Mouse (Mus musculus) yolk sac, embryonic 10.5 days (tissue): ENCODE measurements at regions not wholly inside any gene's neighbourhood (a gene's known extent, or its start where the extent isn't known, plus 50 kb on each side); places are given as distances from the start of the nearest gene placed in this dataset.

Source experiments
- DNase-seq: peaks from one replicate; pipeline ENCODE4 v3.0.0-alpha.2; 2017; ENCODE audit warnings: low spot score

DNA sequence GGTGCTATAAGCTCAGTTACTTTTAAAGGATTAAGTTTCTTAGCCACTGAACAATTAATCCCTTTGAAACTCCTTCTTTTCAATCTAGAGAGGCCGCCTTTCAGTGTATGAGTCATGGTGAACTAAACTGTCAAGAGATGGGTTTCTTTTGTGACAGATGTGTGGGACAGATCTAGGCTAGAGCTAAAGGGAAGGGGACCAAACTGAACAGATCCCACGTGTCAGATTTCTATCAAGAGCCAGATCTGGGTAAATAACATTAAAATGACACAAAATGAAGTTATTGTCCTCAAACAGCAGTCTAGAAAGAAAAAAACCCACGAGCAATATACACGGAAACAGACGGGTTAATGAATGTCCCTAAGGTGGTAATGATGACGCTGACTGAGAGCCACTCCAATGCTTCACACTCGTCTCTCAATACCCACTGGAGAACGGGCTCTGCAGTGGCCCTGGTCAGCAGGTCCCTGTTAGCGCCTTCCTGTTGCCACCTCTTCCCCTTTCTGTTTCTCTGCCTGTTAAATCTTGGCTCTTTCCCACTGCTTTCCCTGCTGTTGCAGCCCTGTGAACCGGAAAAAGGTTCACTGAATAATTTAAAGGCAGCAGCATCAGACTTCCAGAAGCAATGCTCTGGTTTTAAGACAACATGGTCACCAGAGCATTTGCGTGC, 52.7 kb upstream of the Rab3gap2 start:
- DNase-seq: no peak

GRCm38 (mm10) chr1:185150431-185151129, 53.3 kb upstream of the Rab3gap2 start:
- DNase-seq: no peak

DNA sequence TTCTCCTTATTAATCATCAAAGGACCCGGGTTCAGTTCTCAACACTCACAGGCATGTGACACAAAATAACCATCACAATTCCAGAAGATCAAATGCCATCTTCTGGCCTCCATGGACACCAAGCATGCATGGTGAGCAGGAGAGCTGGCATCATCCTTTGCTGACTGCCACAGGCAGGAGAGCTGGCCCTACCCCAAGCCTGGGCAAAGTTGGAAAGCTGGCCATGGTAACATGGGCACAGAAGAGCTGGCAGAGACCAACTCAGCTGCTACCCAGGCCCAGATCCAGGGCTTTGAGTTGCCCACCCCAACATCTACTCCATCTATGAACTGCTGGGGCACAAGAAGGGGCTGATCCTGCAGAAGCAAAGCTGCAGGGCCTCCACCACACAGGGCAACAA, 59.1 kb upstream of the Rab3gap2 start:
- no peak for DNase-seq

- no peak for DNase-seq
Observed at GRCm38 (mm10) chr1:185144006-185144405, 59.9 kb upstream of the Rab3gap2 start.

GRCm38 (mm10) chr1:185140317-185140716, 63.6 kb upstream of the Rab3gap2 start:
- no peak for DNase-seq

DNA sequence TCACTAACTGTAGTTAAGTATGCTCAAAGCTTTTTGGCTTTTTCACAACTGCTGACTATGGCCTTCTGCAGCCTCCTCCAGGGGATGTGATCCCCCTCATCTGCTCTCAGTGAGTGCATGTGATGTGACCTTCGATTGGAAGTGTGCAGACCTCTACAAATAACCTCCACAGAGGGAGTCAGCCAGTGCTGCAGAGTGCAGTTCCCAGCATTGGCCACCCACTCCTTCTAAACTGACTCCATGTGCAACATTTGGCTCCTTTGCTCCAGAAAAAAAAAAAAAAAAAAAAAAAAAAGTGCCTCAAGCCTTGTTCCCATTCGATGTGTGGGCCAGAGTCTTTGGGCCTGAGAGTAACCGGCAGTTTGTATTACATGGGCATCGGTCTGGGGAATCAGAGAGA, 75.7 kb upstream of the Rab3gap2 start:
- no peak for DNase-seq

DNA sequence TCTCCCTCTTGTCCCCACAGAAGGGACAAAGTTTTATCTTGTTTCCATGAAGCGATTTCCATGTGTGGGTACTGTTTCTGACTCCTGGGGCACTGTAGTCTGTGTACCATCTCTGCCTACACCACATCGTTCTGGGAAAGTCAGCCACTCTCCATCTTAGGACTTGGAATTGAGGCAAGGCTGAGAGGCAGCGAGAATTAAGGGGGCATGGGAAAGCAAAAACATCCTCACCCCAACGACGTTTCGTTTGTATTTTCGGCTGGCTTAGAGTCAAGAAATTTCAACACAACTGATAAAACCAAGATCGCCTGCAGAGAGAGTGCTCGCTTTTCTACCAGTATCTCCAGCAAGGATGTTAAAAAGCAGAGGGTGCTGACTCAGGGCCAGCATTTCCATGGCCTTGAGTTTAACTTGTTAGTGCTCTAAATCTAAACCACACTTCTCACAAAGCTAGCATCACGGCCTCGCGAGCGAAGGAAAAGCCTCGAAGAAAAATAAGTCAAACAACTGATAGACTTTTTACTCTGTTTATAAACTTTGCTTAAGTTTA, 78.1 kb upstream of the Rab3gap2 start:
- no peak for DNase-seq

- no peak for DNase-seq
Observed at GRCm38 (mm10) chr1:185121552-185121951, 82.4 kb upstream of the Rab3gap2 start.

GRCm38 (mm10) chr1:185120416-185120815, 83.5 kb upstream of the Rab3gap2 start:
- DNase-seq: no peak

- no peak for DNase-seq
Observed at GRCm38 (mm10) chr1:185117711-185118110, 86.2 kb upstream of the Rab3gap2 start.

DNA sequence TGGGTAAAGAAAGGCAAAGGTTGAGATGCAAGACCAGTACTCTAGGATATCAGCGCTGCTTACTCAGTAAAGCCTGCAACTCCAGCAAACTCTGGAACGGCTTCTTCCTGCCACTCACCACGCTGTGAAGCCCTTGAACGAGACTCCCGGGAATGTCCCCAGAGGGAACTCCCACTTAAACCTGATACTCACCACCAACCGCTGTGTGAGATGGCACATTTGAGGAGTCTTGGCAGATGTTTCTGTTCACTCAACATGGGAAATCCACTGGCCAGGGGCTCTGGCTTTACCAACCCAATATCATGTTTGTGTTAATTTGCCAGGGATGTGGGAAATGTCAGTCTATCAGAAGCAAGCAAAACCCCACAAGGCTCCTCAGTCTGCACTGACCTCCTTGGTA, 90.2 kb upstream of the Rab3gap2 start:
- DNase-seq: no peak

DNA sequence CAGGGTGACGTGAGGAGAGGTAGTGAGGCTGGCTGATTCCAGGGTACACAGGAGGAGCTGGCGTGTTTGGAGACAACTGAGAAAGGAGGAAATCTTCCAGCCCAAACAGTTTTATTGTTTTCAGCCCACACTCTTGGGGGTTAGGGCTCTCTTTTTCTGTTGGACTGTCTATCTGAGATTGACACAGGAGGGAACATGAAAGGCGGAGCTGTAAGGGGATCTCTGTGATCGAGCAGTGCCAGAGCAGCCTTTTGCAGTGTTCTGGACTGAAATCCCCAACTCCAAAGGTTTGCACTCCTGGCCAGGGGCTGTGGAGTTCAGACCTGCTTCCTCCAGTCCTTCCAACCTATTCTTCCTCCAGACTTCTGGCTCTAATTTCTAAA, 91.9 kb upstream of the Rab3gap2 start:
- DNase-seq: no peak

- no peak for DNase-seq
Observed at GRCm38 (mm10) chr1:185111347-185112016, 92.4 kb upstream of the Rab3gap2 start.

DNA sequence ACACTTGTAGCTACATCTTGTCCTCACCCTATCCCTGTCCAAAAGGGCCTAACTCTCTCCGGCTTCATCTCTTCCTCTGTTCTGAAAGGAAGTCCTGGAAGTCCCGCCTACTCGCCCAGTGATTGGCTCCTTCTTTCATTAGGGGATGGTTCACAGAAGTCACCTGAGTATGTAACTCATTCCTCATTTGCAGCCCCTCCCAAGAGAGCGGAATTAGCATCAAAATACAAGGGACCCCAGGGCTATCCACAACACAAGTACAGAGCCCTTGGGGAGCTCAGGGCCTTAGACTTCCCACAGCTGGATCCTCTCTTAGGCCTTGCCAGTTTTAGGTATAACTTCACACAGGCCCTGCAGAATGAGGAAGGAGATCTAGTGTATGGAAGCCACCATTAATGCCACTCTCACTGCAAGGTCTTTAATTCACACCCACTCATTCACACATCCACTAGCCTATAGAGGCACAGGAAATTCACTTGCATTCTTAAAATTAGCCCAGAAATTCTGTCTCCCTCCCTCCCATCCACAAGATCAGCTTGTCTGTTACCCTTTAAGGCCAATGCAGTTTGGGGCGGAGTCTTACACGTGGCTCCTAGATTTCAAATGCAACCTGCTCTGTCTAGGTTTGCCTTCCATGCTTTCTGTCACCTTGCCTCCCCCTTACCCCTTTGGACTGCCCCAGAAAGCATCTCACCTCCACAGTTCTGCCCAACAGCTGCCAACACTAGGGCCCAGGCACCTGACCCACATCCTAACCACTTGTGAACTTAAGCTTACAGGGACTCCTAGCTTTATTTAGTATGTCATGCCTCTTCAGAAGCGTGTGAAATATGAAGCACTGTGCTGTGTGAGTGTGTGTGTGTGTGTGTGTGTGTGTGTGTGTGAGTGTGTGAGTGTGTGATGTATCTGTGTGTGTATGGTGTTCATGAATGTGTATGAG, 98.7 kb upstream of the Rab3gap2 start:
- no peak for DNase-seq

DNA sequence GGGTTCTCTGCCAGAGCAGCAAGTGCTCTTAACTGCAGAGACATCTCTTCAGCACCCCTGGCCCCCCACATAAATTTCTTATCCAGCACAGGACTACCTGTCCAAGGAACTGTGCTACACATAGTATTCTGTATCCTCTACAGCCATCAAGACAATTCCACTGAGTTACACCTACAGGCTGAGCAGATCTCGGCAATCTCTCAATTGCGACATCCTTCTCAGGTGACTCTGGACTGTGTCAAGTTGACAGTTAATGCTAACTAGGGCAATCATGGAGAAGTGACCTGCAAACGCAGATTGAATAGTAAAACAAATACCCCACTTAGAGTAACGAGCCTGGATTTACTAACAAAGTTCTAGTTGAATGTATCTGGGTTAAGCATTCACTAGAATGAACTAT, 100.1 kb upstream of the Rab3gap2 start:
- DNase-seq: peak; percentile 48

GRCm38 (mm10) chr1:185098975-185099958, 99.9 kb upstream of the Mark1 start:
- DNase-seq: no peak

DNA sequence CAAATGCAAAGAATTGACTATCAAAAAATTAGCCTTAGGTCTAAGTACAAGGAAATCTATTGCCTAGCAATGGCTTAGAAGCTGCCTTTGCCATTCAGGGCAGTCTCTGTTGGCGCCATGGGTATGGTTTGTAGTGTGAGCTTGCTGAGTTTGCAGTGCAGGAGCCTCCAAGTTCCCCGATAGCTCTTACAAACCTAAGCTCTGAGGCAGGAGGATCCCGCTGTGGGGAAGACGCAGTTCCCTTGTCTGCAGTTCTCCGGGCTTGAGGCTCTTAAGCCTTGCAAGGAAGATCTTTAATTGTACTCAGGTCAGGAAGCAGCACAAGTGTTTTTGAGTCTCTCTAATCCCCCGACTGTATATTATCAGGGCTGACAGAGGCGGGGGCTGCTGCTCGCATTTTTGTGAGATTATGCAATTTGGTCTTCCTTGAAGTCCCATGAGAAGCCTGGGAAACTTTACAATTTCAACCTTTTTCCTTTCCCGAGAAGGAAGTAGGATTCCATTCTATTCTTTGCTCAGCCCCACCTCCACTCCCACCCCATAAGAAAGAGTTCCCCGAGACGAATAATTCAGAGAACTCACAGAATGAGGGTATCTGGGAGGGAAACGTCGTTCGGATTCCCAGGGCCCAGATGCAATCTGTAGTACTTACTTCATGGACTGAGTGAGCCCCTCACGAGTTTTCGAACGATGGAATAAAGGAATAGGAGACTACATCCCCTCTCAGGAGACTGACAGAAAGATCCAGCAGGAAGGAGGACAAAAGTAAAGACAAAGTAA, 99.0 kb upstream of the Mark1 start:
- peak; percentile 14 for DNase-seq

DNA sequence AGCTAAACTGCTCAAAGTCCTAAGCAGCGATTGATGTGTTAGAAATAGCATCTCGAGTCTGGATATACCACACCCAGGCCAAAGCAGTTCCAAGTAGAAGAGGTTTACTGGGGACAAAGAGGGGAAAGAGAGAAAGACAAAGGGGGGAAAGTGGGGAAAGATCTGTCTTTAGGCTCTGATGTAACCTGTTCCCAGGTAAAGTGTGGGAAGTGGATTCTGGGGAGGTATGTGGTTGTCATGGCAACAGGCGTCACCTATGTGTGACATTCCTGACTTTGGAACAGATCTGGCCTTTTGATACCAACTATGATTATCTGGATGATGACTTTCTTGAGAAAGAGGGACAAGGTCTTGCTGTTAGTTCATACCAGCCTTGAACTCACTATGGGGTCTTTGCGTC, 97.4 kb upstream of the Mark1 start:
- DNase-seq: no peak

- DNase-seq: no peak
Observed at GRCm38 (mm10) chr1:185092757-185093156, 93.4 kb upstream of the Mark1 start.
